Mouse (Mus musculus) layer of hippocampus, adult 18-20 months (tissue): Measurements from ENCODE around the gene Glod5. TPM values are rescaled to one million over a fixed set of nuclear protein-coding genes. Genes with fewer than 3 reads are reported as not detected.
A peak's percentile ranks its signal among the peaks of the same experiment; 100 is the strongest.
"Not testable (repeated sequence)": the region's sequence is repeated elsewhere in the genome, so short reads cannot be mapped to it uniquely, and the experiment has no call there.

Experiments used
- DNase-seq, 2 experiments: peaks; one replicate each; pipeline ENCODE4 v3.0.0; 2022; ENCODE audit warnings: low spot score in 2 of 2
- long read RNA-seq: library from polyadenylated mRNA; stranded (forward); transcript quantifications from one replicate; pipeline ENCODE4 v2.0.0, GENCODE M21; 2021
- total RNA-seq, 2 experiments: library from RNA; stranded (reverse); gene quantifications; 2 replicates each; pipeline ENCODE4 v1.2.3; 2021

Glod5 gene
- total RNA-seq, result under 1 TPM in 1 of 2 experiments, not detected in 1; 0.84 TPM
- long read RNA-seq, result 0 reads

GRCm38 (mm10) chrX:8018286-8018685 lies at the start of gene Glod5:
Glod5 (minus strand) TSS chrX:8018492.
- DNase-seq, result no peak

- DNase-seq, result not testable (repeated sequence)
These were observed 32.9 kb upstream of the Glod5 start for GRCm38 (mm10) chrX:8051044-8051781.

GRCm38 (mm10) chrX:8033009-8033408 lies 14.7 kb upstream of the Glod5 start:
- no peak for DNase-seq

GRCm38 (mm10) chrX:8026811-8027210 lies 8.5 kb upstream of the Glod5 start:
- no peak for DNase-seq

GRCm38 (mm10) chrX:8024795-8025194 lies 6.5 kb upstream of the Glod5 start:
- DNase-seq, result no peak

- no peak for DNase-seq
These were observed 2.0 kb upstream of the Glod5 start for GRCm38 (mm10) chrX:8020111-8020778.

GRCm38 (mm10) chrX:8017142-8017541 lies 1.1 kb downstream of the Glod5 start:
- peak in 1 of 2 experiments; percentile 8 for DNase-seq

- DNase-seq, result not testable (repeated sequence)
These were observed 2.6 kb downstream of the Glod5 start for GRCm38 (mm10) chrX:8015675-8016074.

- DNase-seq, result no peak
These were observed 4.5 kb downstream of the Glod5 start for GRCm38 (mm10) chrX:8013569-8014314.

- no peak for DNase-seq
These were observed 5.1 kb downstream of the Glod5 start for GRCm38 (mm10) chrX:8013157-8013556.

- DNase-seq, result not testable (repeated sequence)
These were observed 8.9 kb downstream of the Glod5 start for GRCm38 (mm10) chrX:8009356-8009755.

- DNase-seq, result no peak
These were observed 9.7 kb downstream of the Glod5 start for GRCm38 (mm10) chrX:8008543-8008942.

- no peak for DNase-seq
These were observed 15.3 kb downstream of the Glod5 start for GRCm38 (mm10) chrX:8002971-8003370.

GRCm38 (mm10) chrX:8002001-8002400 lies 16.3 kb downstream of the Glod5 start:
- DNase-seq, result no peak

- DNase-seq, result no peak
These were observed 17.6 kb downstream of the Glod5 start for GRCm38 (mm10) chrX:8000546-8001192.

GRCm38 (mm10) chrX:7993068-7993735 lies 25.1 kb downstream of the Glod5 start:
- no peak for DNase-seq

- DNase-seq, result no peak
These were observed 25.8 kb downstream of the Glod5 start for GRCm38 (mm10) chrX:7992379-7993067.

GRCm38 (mm10) chrX:7981368-7981767 lies 36.9 kb downstream of the Glod5 start:
- no peak for DNase-seq

- DNase-seq, result no peak
These were observed 40.4 kb downstream of the Glod5 start, which contains the start of gene Gata1 for GRCm38 (mm10) chrX:7977892-7978291. Gata1 (minus strand) TSS chrX:7978071.

- DNase-seq, result no peak
These were observed 47.0 kb downstream of the Glod5 start for GRCm38 (mm10) chrX:7971292-7971691.
